Mouse (Mus musculus) neural tube, embryonic 15.5 days (tissue): Measurements from ENCODE around the gene Yif1a. TPM values are rescaled to one million over a fixed set of nuclear protein-coding genes. Genes with fewer than 3 reads are reported as not detected.

Source experiments
- polyA plus RNA-seq: library from polyadenylated mRNA; unstranded; fragments of >200 nt; fragmentation: Nextera tagmentation; extraction: Ambion mirVana; gene quantifications from 2 replicates; pipeline ENCODE4 v1.2.1, GENCODE M21; 2015

Yif1a gene
- polyA plus RNA-seq, 1 experiment from 2014 or later, result 56.8 TPM

Other genes starting within 250 kb of the Yif1a start
- 42.4 and 47.9 TPM in 2 replicates for gene Ccs, start 249.2 kb upstream of the Yif1a start, polyA plus RNA-seq
- gene Ccdc87, start 249.2 kb upstream of the Yif1a start, polyA plus RNA-seq, result 0.37 and 0.52 TPM in 2 replicates
- gene Ctsf, start 233.4 kb upstream of the Yif1a start, polyA plus RNA-seq, result 74.5 and 86.5 TPM in 2 replicates
- 2.9 and 11.3 TPM in 2 replicates for gene Actn3, start 210.6 kb upstream of the Yif1a start, polyA plus RNA-seq
- 19.7 and 20.5 TPM in 2 replicates for gene Zdhhc24, start 209.9 kb upstream of the Yif1a start, polyA plus RNA-seq
- gene Bbs1, start 181.9 kb upstream of the Yif1a start, polyA plus RNA-seq, result 5.8 and 8.4 TPM in 2 replicates
- 104 TPM in 2 replicates for gene Dpp3, start 160.3 kb upstream of the Yif1a start, polyA plus RNA-seq
- gene Peli3, start 145.4 kb upstream of the Yif1a start, polyA plus RNA-seq, result 12.0 and 13.2 TPM in 2 replicates
- 97.3 and 105 TPM in 2 replicates for gene Mrpl11, start 126.4 kb upstream of the Yif1a start, polyA plus RNA-seq
- 0.36 and 0.42 TPM in 2 replicates for gene Npas4, start 98.2 kb upstream of the Yif1a start, polyA plus RNA-seq
- 12.8 and 14.0 TPM in 2 replicates for gene Slc29a2, start 64.7 kb upstream of the Yif1a start, polyA plus RNA-seq
- gene B4gat1, start 49.7 kb upstream of the Yif1a start, polyA plus RNA-seq, result 103 and 113 TPM in 2 replicates
- 4.1 and 4.2 TPM in 2 replicates for gene AC124502.3, start 49.6 kb upstream of the Yif1a start, polyA plus RNA-seq
- 21.6 and 32.6 TPM in 2 replicates for gene Brms1, start 47.2 kb upstream of the Yif1a start, polyA plus RNA-seq
- 0.89 and 1.0 TPM in 2 replicates for gene Rin1, start 38.1 kb upstream of the Yif1a start, polyA plus RNA-seq
- gene Cd248, start 20.5 kb upstream of the Yif1a start, polyA plus RNA-seq, result 19.9 and 27.4 TPM in 2 replicates
- gene Tmem151a, start 3.0 kb upstream of the Yif1a start, polyA plus RNA-seq, result 29.7 and 38.5 TPM in 2 replicates
- gene Cnih2, start 10.0 kb downstream of the Yif1a start, polyA plus RNA-seq, result 294 and 369 TPM in 2 replicates
- gene Rab1b, start 18.5 kb downstream of the Yif1a start, polyA plus RNA-seq, result 205 and 218 TPM in 2 replicates
- gene Klc2, start 30.0 kb downstream of the Yif1a start, polyA plus RNA-seq, result 82.4 and 94.5 TPM in 2 replicates
- 47.6 and 51.0 TPM in 2 replicates for gene Pacs1, start 184.6 kb downstream of the Yif1a start, polyA plus RNA-seq
- gene Sf3b2, start 206.9 kb downstream of the Yif1a start, polyA plus RNA-seq, result 300 and 331 TPM in 2 replicates
- 37.8 and 42.0 TPM in 2 replicates for gene Gal3st3, start 209.8 kb downstream of the Yif1a start, polyA plus RNA-seq
- gene Catsper1, start 247.2 kb downstream of the Yif1a start, polyA plus RNA-seq, result not detected in 2 replicates